Mouse (Mus musculus) CH12.LX (cell line): ENCODE measurements around the gene Lrrc8c. TPM values are rescaled to one million over a fixed set of nuclear protein-coding genes. Genes with fewer than 3 reads are reported as not detected.

ENCODE experiments used
- DNase-seq: peaks from one replicate; pipeline ENCODE4 v3.0.0-alpha.2; 2013; ENCODE audit errors: extremely low read depth
- H3K27ac ChIP-seq: 2 replicates; pipeline ENCODE4 v1.5.1; 2012; ENCODE audit warnings: low read depth, mild to moderate bottlenecking, control low read depth, moderate library complexity; ENCODE audit not compliant: insufficient read depth
- H3K27me3 ChIP-seq: replicated peaks from 2 replicates; pipeline ENCODE3; 2012; ENCODE audit warnings: inconsistent platforms
- H3K36me3 ChIP-seq, 2 experiments: replicated peaks in 1 of 2; 2 replicates each; pipeline versions ENCODE3 to v1.6.1; 2012; ENCODE audit warnings: inconsistent platforms in 1 of 2, low read length in 1 of 2, mild to moderate bottlenecking in 1 of 2, mixed read lengths in 1 of 2, moderate library complexity in 1 of 2; ENCODE audit not compliant: control insufficient read depth in 1 of 2, insufficient read depth in 1 of 2
- H3K4me1 ChIP-seq, 2 experiments: 2 replicates each; pipeline ENCODE4 v1.6.1; 2012; ENCODE audit warnings: inconsistent platforms in 1 of 2, moderate library complexity in 1 of 2; ENCODE audit not compliant: insufficient read depth in 2 of 2, control insufficient read depth in 1 of 2
- H3K4me2 ChIP-seq: 2 replicates; pipeline ENCODE4 v1.6.1; 2012; ENCODE audit warnings: low read depth, mild to moderate bottlenecking, control low read depth; ENCODE audit not compliant: poor library complexity, insufficient read depth, severe bottlenecking
- H3K4me3 ChIP-seq, 3 experiments: fragments of 150-350 bp in 1 of 3; sonication (generic) in 1 of 3; replicated peaks in 1 of 3; 2 replicates each; pipeline versions ENCODE3 to v1.5.1; 2011 to 2012; ENCODE audit warnings: low read depth in 2 of 3, low read length in 2 of 3, mild to moderate bottlenecking in 2 of 3, moderate library complexity in 2 of 3, control low read depth in 1 of 3, improper control_type of control experiment in 1 of 3, inconsistent platforms in 1 of 3, mixed read lengths in 1 of 3; ENCODE audit not compliant: poor library complexity in 1 of 3
- H3K79me2 ChIP-seq: replicated peaks from 2 replicates; pipeline ENCODE4 v1.6.1; 2012; ENCODE audit warnings: mild to moderate bottlenecking, moderate library complexity; ENCODE audit not compliant: control insufficient read depth, poor library complexity, insufficient read depth, severe bottlenecking; ENCODE audit errors: extremely low read depth
- H3K9ac ChIP-seq: 2 replicates; pipeline ENCODE4 v1.6.1; 2012; ENCODE audit warnings: low read depth, mild to moderate bottlenecking, control low read depth, moderate library complexity; ENCODE audit not compliant: insufficient read depth
- H3K9me3 ChIP-seq: replicated peaks from 2 replicates; pipeline ENCODE3; 2012; ENCODE audit warnings: low read length, inconsistent platforms, mixed read lengths
- BHLHE40 ChIP-seq: IDR thresholded peaks from 2 replicates; pipeline ENCODE4 v1.6.1; 2011; ENCODE audit warnings: mild to moderate bottlenecking, low read depth, low read length, improper control_type of control experiment
- CHD1 ChIP-seq: IDR thresholded peaks from 2 replicates; pipeline ENCODE4 v1.6.1; 2012; ENCODE audit warnings: low read depth, low read length, improper control_type of control experiment, inconsistent platforms
- CHD2 ChIP-seq: IDR thresholded peaks from 2 replicates; pipeline ENCODE4 v1.6.1; 2011; ENCODE audit warnings: low read length, improper control_type of control experiment
- CTCF ChIP-seq, 2 experiments: IDR thresholded peaks in 1 of 2; conservative IDR thresholded peaks in 1 of 2; 2 replicates each; pipeline ENCODE4 v1.5.1; 2011 to 2012; ENCODE audit warnings: low read depth in 2 of 2, low read length in 2 of 2, improper control_type of control experiment in 1 of 2, inconsistent platforms in 1 of 2, mild to moderate bottlenecking in 1 of 2, moderate library complexity in 1 of 2
- E2F4 ChIP-seq: IDR thresholded peaks from 2 replicates; pipeline ENCODE4 v1.6.1; 2011; ENCODE audit warnings: low read depth, low read length, improper control_type of control experiment; ENCODE audit not compliant: insufficient replicate concordance
- ELF1 ChIP-seq: IDR thresholded peaks from 2 replicates; pipeline ENCODE4 v1.6.1; 2014; ENCODE audit warnings: low read depth, mild to moderate bottlenecking, inconsistent platforms, low read length, improper control_type of control experiment
- EP300 ChIP-seq: IDR thresholded peaks from 2 replicates; pipeline ENCODE4 v1.6.1; 2011; ENCODE audit warnings: low read length, improper control_type of control experiment
- ETS1 ChIP-seq: conservative IDR thresholded peaks from 2 replicates; pipeline ENCODE4 v1.6.1; 2012; ENCODE audit warnings: low read depth, mild to moderate bottlenecking, inconsistent platforms, low read length, improper control_type of control experiment, moderate library complexity
- GABPA ChIP-seq: IDR thresholded peaks from 2 replicates; pipeline ENCODE4 v1.6.1; 2012; ENCODE audit warnings: low read depth, low read length, improper control_type of control experiment, inconsistent platforms; ENCODE audit not compliant: insufficient replicate concordance
- HCFC1 ChIP-seq: IDR thresholded peaks from 2 replicates; pipeline ENCODE4 v1.6.1; 2012; ENCODE audit warnings: low read depth, mild to moderate bottlenecking, inconsistent platforms, low read length, improper control_type of control experiment
- JUND ChIP-seq: conservative IDR thresholded peaks from 2 replicates; pipeline ENCODE4 v1.6.1; 2011; ENCODE audit warnings: low read depth, low read length, improper control_type of control experiment
- MAFK ChIP-seq: IDR thresholded peaks from 2 replicates; pipeline ENCODE4 v1.6.1; 2011; ENCODE audit warnings: low read length, improper control_type of control experiment; ENCODE audit not compliant: insufficient replicate concordance
- MAX ChIP-seq: IDR thresholded peaks from 2 replicates; pipeline ENCODE4 v1.6.1; 2011; ENCODE audit warnings: low read length, improper control_type of control experiment
- MAZ ChIP-seq: IDR thresholded peaks from 2 replicates; pipeline ENCODE4 v1.6.1; 2012; ENCODE audit warnings: low read depth, mild to moderate bottlenecking, inconsistent platforms, low read length, improper control_type of control experiment, moderate library complexity
- MXI1 ChIP-seq: IDR thresholded peaks from 2 replicates; pipeline ENCODE4 v1.6.1; 2011; ENCODE audit warnings: mild to moderate bottlenecking, low read depth, low read length, improper control_type of control experiment
- MYC ChIP-seq: IDR thresholded peaks from 2 replicates; pipeline ENCODE4 v1.6.1; 2011; ENCODE audit warnings: low read depth, mild to moderate bottlenecking, improper control_type of control experiment, low read length
- NELFE ChIP-seq: IDR thresholded peaks from 2 replicates; pipeline ENCODE4 v1.6.1; 2011; ENCODE audit warnings: low read depth, low read length, improper control_type of control experiment
- NRF1 ChIP-seq: IDR thresholded peaks from 2 replicates; pipeline ENCODE4 v1.6.1; 2014; ENCODE audit warnings: low read depth, mild to moderate bottlenecking, inconsistent platforms, low read length, improper control_type of control experiment, moderate library complexity
- PAX5 ChIP-seq: IDR thresholded peaks from 2 replicates; pipeline ENCODE4 v1.6.1; 2012; ENCODE audit warnings: low read length, inconsistent platforms, mixed read lengths
- POLR2AphosphoS2 ChIP-seq: IDR thresholded peaks from 2 replicates; pipeline ENCODE4 v1.6.1; 2011; ENCODE audit warnings: low read depth, low read length, improper control_type of control experiment
- RCOR1 ChIP-seq: conservative IDR thresholded peaks from 2 replicates; pipeline ENCODE4 v1.6.1; 2012; ENCODE audit warnings: low read depth, mild to moderate bottlenecking, inconsistent platforms, low read length, improper control_type of control experiment
- SMC3 ChIP-seq: IDR thresholded peaks from 2 replicates; pipeline ENCODE4 v1.6.1; 2011; ENCODE audit warnings: low read depth, low read length, improper control_type of control experiment
- TBP ChIP-seq: conservative IDR thresholded peaks from 2 replicates; pipeline ENCODE4 v1.6.1; 2011; ENCODE audit warnings: low read depth, low read length, improper control_type of control experiment
- TCF12 ChIP-seq: IDR thresholded peaks from 2 replicates; pipeline ENCODE4 v1.6.1; 2014; ENCODE audit warnings: low read depth, mild to moderate bottlenecking, inconsistent platforms, low read length, improper control_type of control experiment
- USF1 ChIP-seq: IDR thresholded peaks from 2 replicates; pipeline ENCODE4 v1.6.1; 2014; ENCODE audit warnings: low read depth, mild to moderate bottlenecking, inconsistent platforms, low read length, improper control_type of control experiment
- USF2 ChIP-seq: conservative IDR thresholded peaks from 2 replicates; pipeline ENCODE4 v1.6.1; 2011; ENCODE audit warnings: low read depth, low read length, improper control_type of control experiment
- ZC3H11A ChIP-seq: IDR thresholded peaks from 2 replicates; pipeline ENCODE4 v1.6.1; 2012; ENCODE audit warnings: low read depth, mild to moderate bottlenecking, inconsistent platforms, low read length, improper control_type of control experiment
- ZKSCAN1 ChIP-seq: IDR thresholded peaks from 2 replicates; pipeline ENCODE4 v1.6.1; 2012; ENCODE audit warnings: low read depth, inconsistent platforms, low read length, improper control_type of control experiment, borderline replicate concordance
- ZMIZ1 ChIP-seq: IDR thresholded peaks from 2 replicates; pipeline ENCODE4 v1.6.1; 2012; ENCODE audit warnings: low read depth, mild to moderate bottlenecking, inconsistent platforms, low read length, improper control_type of control experiment
- ZNF384 ChIP-seq: IDR thresholded peaks from 2 replicates; pipeline ENCODE4 v1.6.1; 2012; ENCODE audit warnings: low read depth, low read length, improper control_type of control experiment, inconsistent platforms
- dilution Hi-C: fragments of 300-500 bp; cut with MboI; formaldehyde crosslinking; loops from 2 replicates; pipeline ENCODE4 v1.14.3; 2020; ENCODE audit warnings: low sequenced_read_pairs; ENCODE audit not compliant: extremely low pct_unique_long_range_greater_than_20kb, extremely low pct_ligation_motif_present
- in situ Hi-C: fragments of 300-500 bp; cut with MboI; formaldehyde crosslinking; loops from 3 replicates; pipeline ENCODE4 v1.14.3; 2019; ENCODE audit warnings: low sequenced_read_pairs, low pct_ligation_motif_present, low pct_unique_long_range_greater_than_20kb, mixed read lengths
- polyA plus RNA-seq: library from polyadenylated mRNA; unstranded; fragments of >175 nt; gene quantifications from 2 replicates; pipeline ENCODE4 v1.2.1, GENCODE M21; 2012; ENCODE audit warnings: low read depth; ENCODE audit not compliant: insufficient read length
- total RNA-seq, 2 experiments: library from RNA; depleted of rRNA; stranded (reverse); fragments of 300-350 nt in 1 of 2; fragments of >200 nt in 1 of 2; gene quantifications; 2 replicates each; pipeline ENCODE4 v1.2.3; 2012 to 2014

Gene Lrrc8c
- total and polyA plus RNA-seq, 3 experiments = 3.3 to 10.3 (median 5.9) TPM

DNA sequence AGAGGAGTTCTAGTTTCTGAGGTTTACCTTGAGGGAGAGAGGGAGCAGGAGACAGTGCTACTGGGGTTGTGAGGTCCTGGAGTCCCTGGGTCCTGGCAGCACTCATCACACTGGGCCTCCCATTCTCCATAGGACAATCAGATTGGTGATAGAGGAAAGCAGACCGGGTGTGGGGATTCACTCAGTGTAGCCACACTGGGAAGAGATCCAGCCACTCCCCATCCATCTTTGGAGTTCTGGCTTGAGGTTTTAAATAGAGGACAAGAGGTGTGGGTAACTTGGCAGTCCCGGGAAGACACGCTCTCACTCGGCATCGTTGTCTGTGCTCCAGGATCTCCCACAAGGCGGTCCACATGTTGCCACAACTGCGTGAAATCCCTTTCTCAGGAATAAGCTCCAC lies 127.9 kb downstream of the Lrrc8c start:
- Histone ChIP-seq H3K9ac (no peak overlapping the region), H3K9me3 (no peaks in the 10 kb centered on the region), H3K4me1 (peaks cover 14 to 55% of the 10 kb centered on the region in 2 experiments), H3K36me3 (no peaks in the 10 kb centered on the region), H3K27me3 (no peaks in the 10 kb centered on the region), H3K4me2 (no peak overlapping the region), H3K27ac (no peak overlapping the region), H3K79me2 (no peaks in the 10 kb centered on the region), H3K4me3 (no peak overlapping the region)
- TF ChIP-seq MAX (no peak), CHD1 (no peak), GABPA (no peak), NELFE (no peak), MAZ (no peak), CHD2 (no peak), ELF1 (no peak), BHLHE40 (no peak), CTCF (conservative IDR thresholded peaks at IDR 0.05 in 1 of 2, IDR thresholded peaks at IDR 0.05 in 1 of 2; ENCODE audit: low read depth in 2 of 2, low read length in 2 of 2) (no peak), JUND (no peak), NRF1 (no peak), MAFK (no peak)
- in situ Hi-C loops (no loop called here), dilution Hi-C loops (no loop called here)
- no peak for DNase-seq

- Histone ChIP-seq H3K27me3 (no peaks in the 10 kb centered on the region), H3K9me3 (no peaks in the 10 kb centered on the region), H3K4me1 (peaks cover 14 to 49% of the 10 kb centered on the region in 2 experiments), H3K79me2 (no peaks in the 10 kb centered on the region), H3K9ac (peak overlapping the region; percentile 24), H3K4me3 (peak overlapping the region in 1 of 3 experiments; percentile 38), H3K27ac (peak overlapping the region; percentile 58), H3K4me2 (peak overlapping the region; percentile 37), H3K36me3 (peaks cover 0 to 8% of the 10 kb centered on the region in 2 experiments)
- peak; percentile 82 for DNase-seq
- in situ Hi-C loops = no loop called here
- dilution Hi-C loops = no loop called here
- TF ChIP-seq ZKSCAN1 (no peak), ZNF384 (no peak), USF1 (no peak), ZMIZ1 (peak; percentile 39; the same call in 1 of the 2 replicates), TCF12 (peak; percentile 54), ZC3H11A (no peak), POLR2AphosphoS2 (no peak), JUND (no peak), SMC3 (peak; percentile 26), RCOR1 (no peak), PAX5 (no peak), MYC (no peak), E2F4 (no peak), NRF1 (no peak), MAZ (0 out of 2 replicates have a peak, but pooled peaks have one; percentile 77), ELF1 (peak; percentile 92), HCFC1 (peak; percentile 70), USF2 (no peak), MAFK (no peak), ETS1 (no peak; the same call in 1 of the 2 replicates), CHD2 (no peak), NELFE (peak; percentile 69), MXI1 (no peak), TBP (0 out of 2 replicates have a peak, but pooled peaks have one; percentile 33), GABPA (no peak), CHD1 (no peak), BHLHE40 (no peak; the same call in 1 of the 2 replicates), EP300 (no peak)
These were observed 129.6 kb downstream of the Lrrc8c start for GRCm38 (mm10) chr5:105648648-105649287.
